Mouse (Mus musculus) cerebellum, adult 9-10 months (tissue): Measurements from ENCODE around the gene Dennd5a.
A peak's percentile ranks its signal among the peaks of the same experiment; 100 is the strongest.

Experiments
- DNase-seq: peaks from one replicate; pipeline ENCODE4 v3.0.0; 2022

Gene Dennd5a

GRCm38 (mm10) chr7:109962596-109962995 lies 2.3 kb upstream of the Dennd5a start:
- no peak for DNase-seq

- DNase-seq: peak; percentile 67
Observed at GRCm38 (mm10) chr7:109961570-109961969, 1.3 kb upstream of the Dennd5a start.

- no peak for DNase-seq
Observed at GRCm38 (mm10) chr7:109960613-109961154, 414 bp upstream of the Dennd5a start.

- DNase-seq: no peak
Observed at GRCm38 (mm10) chr7:109958843-109959715, 1.2 kb downstream of the Dennd5a start.

GRCm38 (mm10) chr7:109957996-109958789 lies 2.1 kb downstream of the Dennd5a start:
- no peak for DNase-seq

- no peak for DNase-seq
Observed at GRCm38 (mm10) chr7:109954622-109955401, 5.5 kb downstream of the Dennd5a start.

- DNase-seq: no peak
Observed at GRCm38 (mm10) chr7:109951297-109951696, 9.0 kb downstream of the Dennd5a start.

GRCm38 (mm10) chr7:109944421-109945034 lies 15.7 kb downstream of the Dennd5a start:
- DNase-seq: no peak

- DNase-seq: no peak
Observed at GRCm38 (mm10) chr7:109929628-109930027, 30.6 kb downstream of the Dennd5a start.

- no peak for DNase-seq
Observed at GRCm38 (mm10) chr7:109928365-109928764, 31.9 kb downstream of the Dennd5a start.

GRCm38 (mm10) chr7:109924965-109925364 lies 35.3 kb downstream of the Dennd5a start:
- no peak for DNase-seq

- DNase-seq: no peak
Observed at GRCm38 (mm10) chr7:109922889-109923288, 37.4 kb downstream of the Dennd5a start.

- DNase-seq: no peak
Observed at GRCm38 (mm10) chr7:109906165-109906564, 54.1 kb downstream of the Dennd5a start.

- no peak for DNase-seq
Observed at GRCm38 (mm10) chr7:109900921-109901320, 59.3 kb downstream of the Dennd5a start.

GRCm38 (mm10) chr7:109898911-109899310 lies 61.4 kb downstream of the Dennd5a start:
- DNase-seq: peak; percentile 37

- peak; percentile 77 for DNase-seq
Observed at GRCm38 (mm10) chr7:109892530-109892929, 67.7 kb downstream of the Dennd5a start.

- DNase-seq: no peak
Observed at GRCm38 (mm10) chr7:109891786-109892185, 68.5 kb downstream of the Dennd5a start.

- DNase-seq: peak; percentile 71
Observed at GRCm38 (mm10) chr7:109890256-109890655, 70.0 kb downstream of the Dennd5a start.

GRCm38 (mm10) chr7:109889300-109889699 lies 71.0 kb downstream of the Dennd5a start:
- no peak for DNase-seq

- DNase-seq: no peak
Observed at GRCm38 (mm10) chr7:109886249-109886648, 74.0 kb downstream of the Dennd5a start.

GRCm38 (mm10) chr7:109882574-109882973 lies 77.7 kb downstream of the Dennd5a start:
- no peak for DNase-seq

- DNase-seq: no peak
Observed at GRCm38 (mm10) chr7:109881561-109882099, 78.6 kb downstream of the Dennd5a start.
